Mouse (Mus musculus) frontal cortex, postnatal 36 days (tissue): ENCODE data around the gene Proser2.
"Not testable (repeated sequence)": the region's sequence is repeated elsewhere in the genome, so short reads cannot be mapped to it uniquely, and the experiment has no call there.

Experiments used
- DNase-seq, 2 experiments: peaks; one replicate each; pipeline ENCODE4 v3.0.0; 2022; ENCODE audit warnings: low spot score in 2 of 2

The Proser2 gene

DNA sequence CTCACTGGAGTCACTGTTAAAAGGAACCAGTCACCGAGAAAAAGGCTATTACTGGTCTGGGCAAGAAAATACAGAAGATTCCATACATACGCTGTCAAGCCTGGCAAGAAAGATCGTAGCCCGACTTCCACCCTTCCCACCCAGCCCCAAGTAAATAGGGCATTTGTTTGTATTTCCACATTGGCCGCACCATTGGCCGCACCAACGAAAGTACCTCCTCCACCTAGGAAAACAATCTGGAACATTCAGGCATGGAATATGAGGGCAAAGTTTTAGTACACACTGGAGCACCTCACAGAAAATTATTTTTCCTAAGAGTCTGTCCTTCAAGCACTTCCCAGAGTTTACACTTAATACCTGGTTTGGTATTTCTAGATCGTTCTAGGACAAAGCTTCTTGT is 1.1 kb downstream of the Proser2 start:
- DNase-seq, result no peak

DNA sequence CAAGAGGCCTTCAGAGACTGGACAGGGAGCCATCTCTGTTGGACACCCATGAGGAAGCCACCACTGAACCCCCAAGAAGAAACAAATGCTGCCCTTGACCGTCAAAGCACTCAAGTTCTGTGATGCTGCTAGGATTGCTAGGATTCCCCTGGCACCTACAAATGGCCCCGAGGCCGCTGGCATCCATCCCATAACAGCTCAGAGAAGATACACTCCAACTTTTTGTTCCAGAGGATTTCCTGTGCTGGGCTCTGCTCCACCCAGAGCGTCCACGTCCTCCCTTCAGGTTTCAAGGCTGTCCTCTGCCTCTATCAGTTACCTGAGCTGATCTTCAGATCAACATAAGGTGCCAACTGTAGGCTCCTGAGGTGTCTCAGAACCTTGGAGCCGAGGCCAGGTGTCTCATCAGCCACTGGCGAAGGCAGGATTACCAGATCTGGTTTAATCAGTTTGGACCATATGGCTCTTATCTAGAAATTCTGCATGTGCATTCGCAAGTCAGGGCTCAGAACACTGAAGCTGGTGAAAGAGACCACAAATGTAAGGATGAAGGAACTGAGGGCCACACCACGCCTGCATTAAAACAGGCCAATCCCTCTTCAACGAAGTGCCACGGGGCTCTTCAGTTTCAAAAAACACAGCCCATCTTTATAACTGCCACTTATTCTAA is 1.7 kb downstream of the Proser2 start:
- no peak for DNase-seq

DNA sequence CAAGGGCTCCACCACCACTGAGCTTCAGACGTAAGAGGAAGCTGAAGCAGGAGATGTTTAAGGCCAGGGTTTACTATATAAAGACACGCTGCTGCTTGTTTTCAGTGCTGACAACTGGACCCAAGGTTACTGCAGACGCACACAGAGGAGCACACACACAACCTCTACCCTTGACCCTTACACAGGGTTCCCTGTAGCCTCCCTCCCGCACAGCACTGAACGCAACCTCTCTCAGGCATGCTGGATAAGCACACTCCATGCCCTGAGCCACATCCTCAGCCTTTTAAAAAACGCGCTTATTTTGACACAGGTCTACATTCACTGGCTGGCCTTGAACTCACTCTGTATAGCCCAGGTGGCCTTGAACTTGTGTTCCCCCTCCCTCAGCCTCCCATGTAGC is 7.0 kb downstream of the Proser2 start:
- no peak for DNase-seq

DNA sequence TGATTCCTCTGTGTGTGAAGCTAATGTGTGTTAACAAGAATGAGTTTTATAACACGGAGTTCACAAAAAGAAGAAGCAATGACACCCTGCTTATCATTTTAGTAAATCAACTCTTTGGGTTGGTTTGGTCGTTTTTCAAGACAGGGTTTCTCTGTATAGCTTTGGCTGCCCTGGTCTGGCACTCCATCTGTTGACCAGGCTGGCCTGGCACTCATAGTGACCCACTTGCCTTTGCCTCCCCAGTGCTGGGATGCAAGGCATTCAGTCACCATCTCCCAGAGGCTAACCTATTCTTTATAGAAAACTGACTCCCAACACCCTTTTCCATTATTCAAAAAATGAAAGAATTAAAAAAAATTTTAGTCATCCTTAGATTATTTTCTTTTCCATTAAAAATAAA is 8.9 kb downstream of the Proser2 start:
- no peak for DNase-seq

DNA sequence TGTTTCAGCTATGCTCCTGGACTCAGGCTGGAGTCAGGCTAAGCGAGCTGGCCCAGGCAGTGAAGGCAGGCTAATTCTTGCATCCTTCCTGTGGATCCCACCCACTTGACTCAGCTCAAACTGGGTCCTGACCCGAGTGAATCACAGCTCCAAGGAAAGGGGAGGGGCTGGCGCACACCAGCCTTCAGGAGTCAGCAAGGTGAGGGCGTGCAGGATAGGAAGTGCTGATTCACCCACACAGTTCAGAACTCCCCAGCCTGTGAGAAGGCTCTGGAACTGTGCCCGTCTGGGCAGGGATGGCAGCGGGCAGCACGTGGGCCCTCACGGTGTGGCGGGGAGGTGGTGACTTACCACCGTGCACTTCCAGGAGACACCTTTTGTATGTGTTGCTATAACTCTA is 11.8 kb downstream of the Proser2 start:
- peak in 1 of 2 experiments; percentile 17 for DNase-seq

DNA sequence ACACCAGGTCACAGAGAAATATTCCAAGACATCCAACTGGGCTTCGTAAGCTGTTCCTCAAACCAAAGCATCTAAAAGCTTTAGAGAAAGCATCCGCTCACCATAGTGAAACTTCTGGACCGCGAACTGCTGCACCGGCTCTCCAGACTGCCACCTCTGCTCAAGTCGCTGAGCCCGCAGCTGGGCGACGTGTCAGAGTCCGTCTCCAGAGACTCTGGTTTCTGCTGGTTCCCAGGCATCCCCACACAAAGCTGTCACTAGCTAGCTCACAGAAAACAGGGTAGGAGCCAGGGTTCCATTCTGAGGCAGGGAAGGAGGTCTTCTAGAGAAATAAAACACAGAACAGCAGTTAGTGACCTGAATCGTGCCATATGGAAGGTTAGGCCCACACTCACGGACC is 16.2 kb downstream of the Proser2 start:
- DNase-seq, result no peak

DNA sequence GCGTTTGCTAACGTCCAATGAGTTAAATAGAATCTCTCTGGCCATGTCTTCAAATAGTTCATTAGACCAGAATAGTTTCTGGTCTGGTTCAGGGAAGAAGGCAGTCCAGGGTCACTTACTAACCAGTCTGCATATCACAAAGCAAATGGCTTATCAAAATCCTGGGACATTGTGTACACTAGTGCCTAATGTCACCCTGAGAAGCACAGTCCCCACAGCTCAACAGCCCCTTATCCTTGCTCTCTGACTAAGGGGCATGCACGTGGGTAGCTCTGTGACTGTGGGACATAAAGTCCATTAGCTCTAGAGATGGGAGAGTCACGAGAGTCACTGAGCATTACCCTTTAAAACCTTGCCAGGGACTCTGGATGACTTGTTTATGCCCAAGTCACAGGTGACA is 17.4 kb downstream of the Proser2 start:
- no peak for DNase-seq

DNA sequence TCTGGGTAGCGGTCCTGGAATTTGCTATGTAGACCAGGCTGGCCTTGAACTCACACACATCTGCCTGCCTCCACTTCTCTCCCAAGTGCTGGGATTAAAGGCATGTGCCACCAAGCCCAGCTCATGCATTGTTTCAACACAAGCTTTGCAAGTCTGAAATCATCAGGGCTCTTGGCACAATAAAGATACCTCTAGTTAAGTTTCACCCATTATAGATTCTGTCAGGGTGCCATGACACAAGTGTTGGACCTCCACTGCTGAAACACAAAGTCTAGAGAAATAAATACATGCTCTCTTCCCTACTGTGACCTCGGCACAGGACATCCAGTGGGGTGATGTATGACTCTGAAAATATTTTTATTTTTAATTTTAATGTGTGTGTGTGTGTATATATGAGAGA is 24.6 kb downstream of the Proser2 start:
- no peak for DNase-seq

DNA sequence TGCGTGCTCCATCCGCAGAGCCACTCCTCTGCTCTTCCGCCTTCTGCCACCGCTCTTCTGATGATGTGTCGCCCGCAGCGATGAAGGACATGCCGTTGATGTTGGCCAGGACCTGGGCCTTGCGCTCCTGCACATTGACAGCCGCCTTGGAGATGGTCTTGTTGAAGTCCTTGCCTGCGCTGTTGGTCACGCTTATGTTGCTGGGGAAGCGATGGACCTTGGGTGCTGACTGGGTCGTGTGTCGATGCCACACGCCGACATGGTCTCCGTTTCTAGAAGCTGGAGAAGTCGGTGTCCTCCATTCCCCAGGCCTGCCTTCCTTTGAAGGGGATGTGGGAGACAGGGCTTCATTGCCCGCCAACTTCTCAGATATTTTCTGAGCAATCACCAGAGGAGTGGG is 29.3 kb downstream of the Proser2 start:
- no peak for DNase-seq

DNA sequence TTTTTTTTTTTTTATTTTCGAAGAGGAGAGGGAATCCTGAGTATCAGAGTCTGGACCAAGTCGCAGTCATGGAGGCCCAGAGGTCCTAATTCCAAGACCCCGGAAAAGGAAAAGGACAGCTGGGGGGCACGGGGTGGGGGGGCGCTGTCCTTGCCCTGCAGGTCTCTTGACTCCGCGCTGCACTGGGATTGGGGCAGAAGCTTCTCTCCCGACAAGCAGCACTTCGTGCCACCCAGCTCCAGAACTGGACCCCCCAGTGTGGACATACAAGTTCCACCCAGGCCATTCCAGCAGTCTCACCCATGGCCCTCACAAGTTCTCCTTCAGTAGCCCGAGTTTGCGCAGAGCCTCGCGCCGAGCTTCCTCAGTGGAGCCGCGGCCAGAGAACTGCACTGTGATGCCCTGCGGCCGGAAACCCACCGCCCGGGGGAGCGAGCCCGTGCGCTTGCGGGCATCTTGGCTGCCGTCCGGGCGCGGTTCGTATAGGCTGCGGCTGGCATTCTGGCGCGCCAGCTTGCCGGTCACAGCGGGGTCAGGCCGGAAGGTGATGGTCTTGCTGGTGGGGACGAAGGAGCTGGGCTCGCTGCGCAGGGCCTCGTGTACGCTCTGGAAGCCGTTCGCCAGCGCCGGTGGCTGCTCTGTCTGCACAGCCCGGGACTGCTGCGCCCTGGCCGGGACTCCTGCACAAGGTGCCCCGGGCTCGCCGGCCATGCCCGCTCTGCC is 29.8 kb downstream of the Proser2 start:
- DNase-seq, result no peak

DNA sequence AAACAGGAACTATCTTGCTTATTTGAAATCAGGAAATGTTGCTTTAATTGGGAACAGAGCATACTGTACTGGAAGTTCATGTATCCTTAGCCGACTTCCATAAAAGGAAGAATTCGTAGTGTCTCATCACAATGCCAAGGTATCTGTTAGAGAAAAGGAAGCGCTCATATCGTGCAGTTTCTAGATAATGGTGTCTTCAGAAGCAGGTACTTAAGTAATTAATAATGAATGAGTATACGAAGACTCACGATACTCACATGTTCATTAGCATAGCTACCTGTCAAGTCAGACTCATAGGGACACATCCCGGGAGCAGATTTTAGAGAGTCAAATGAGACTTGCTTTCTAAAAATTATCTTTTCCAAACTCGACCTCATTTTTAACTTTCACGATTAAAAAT is 30.6 kb downstream of the Proser2 start:
- DNase-seq, result no peak

DNA sequence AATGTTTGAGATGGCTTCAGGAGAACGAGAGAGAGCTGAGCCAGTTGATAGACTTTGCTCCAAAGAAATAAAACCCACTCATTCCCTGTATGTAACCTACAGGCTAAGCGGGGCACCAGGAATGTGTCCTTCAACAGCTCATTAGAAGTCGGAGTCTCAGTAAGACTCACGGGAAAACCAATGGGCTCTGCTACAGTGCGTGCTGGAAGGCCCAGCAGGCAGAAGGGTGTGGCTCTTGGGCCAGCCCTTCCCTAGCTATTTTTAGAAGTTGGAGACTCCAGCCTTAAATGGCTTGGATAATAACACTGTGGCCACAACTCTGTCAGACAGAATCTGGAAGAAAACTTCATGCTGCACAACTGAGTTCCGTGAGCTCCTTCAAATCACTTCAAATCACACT is 31.1 kb downstream of the Proser2 start:
- DNase-seq, result no peak

DNA sequence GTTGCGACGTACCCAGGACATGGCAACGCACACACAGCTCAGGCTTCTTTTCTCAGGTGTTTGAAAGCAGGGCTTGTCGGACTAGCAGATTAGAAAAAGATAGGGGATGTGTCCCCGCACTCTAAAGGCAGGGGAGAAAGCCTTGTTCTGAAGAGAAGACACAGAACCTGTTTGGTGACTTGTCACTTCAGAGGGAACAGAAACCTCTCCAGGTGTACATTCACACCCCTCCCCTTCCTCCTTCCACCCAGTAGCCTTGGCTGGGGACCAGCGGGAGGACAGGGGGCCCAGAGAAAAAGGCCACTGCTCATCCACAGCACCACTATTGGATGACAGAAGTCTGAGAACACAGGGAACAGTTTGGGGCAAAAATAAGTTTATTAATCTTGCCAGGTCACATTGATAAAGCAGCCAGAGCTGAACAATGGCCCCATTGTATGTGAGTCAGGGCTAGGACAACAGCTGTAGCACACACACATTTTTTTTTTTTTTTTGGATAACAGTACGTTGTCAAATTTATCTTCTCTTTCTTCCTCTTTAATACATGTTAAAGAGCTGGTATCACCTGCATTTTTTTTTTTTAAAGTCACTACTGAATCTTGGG is 32.8 kb downstream of the Proser2 start:
- no peak for DNase-seq

DNA sequence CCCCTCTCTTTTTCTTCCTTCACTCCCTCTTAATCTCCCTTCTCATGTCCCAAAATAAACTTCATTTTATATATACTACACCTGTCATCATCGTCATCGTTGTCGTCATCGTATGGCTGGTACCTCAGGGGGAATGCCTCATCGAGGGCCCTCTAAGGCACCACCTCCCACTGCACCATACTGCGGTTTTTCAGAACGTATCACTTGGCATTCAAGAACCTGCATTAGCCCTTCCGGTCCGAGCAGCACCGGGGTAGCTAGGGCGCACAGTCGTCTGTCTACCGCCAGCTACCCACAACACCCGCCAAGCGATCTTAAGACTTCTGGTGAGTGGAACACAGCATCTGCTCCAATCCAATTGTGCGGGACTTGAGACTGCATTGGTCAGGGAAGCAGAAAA is 40.1 kb downstream of the Proser2 start:
- DNase-seq, result not testable (repeated sequence)

DNA sequence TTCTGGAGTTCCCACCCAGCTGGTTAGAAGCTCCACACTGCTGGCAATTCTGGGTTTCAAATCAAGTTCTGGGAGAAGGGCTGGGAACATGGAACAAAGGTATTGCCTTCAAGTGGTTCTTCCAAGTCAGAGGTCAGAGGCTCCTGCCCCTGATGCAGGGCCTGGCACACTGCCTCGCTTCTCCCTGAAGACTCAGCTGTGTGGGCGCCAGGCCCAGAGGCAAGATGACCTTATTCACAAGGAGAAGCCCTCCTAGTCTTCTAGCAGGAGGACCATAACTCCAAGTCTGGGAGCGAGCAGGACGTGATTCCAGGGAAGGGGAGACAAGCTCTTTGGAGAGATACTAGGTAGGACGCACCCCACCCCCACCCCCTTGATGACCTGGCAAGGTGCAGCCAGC is 42.9 kb downstream of the Proser2 start:
- no peak for DNase-seq

DNA sequence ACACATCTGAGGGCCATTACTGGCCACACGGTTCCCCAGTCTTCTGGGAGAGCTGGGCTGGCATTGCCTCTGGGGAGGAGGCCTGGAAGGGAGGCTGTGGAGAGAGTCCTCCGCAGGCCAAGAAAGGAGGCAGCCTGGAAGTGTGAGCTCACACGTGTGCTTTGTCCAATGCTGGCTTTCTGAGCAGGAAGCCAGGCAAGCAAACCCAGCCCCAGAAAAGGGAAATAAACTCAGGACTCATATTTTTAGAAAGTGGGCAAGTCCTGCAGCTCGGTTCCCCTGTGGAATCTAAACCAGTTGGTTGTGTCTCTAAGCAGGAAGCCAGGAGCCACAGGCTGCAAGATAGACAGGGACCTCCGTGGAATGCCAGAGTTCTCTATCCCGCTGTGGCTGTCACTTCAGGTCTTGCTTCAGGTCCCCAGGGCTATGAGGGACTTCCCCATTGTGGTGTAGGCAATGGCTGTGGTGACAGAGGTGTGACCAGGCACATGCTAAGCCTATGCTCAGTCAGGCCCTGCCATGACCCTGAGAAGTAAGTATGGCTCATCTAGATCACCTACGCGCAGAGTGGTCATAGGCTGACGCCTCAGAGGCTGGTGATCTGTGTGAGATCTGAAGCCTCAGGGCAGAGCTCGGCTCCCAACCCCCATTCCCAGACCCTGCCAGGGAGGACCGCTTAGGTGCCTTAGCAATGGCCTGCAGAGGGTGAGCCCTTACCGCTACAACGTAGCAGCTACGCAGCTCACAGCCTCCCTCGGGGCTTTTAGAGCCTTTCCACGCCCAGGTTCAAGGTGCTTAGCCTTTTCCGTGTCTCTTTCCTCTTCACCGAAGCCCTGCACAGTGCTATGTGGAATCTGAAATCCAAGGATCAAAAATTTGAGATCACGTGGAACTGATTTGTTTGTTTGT is 44.1 kb downstream of the Proser2 start:
- no peak for DNase-seq

DNA sequence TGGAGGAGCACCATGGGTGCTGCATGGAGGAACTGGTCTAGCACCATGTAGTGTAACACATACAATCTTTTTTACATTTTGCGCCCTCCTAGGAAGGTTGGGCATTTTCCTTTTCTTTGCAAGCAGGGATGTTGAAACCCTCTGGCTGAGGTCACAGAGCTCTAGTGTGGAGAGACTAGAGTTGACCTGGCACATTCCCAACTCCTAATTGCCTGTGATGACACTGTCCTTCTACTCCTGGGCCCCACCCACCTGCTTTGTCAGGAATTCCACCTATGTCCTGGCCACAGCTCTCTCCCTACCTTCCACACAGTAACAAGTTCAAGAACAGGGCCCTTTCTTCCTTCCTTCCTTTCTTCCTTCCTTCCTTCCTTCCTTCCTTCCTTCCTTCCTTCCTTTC is 46.3 kb downstream of the Proser2 start:
- no peak for DNase-seq

DNA sequence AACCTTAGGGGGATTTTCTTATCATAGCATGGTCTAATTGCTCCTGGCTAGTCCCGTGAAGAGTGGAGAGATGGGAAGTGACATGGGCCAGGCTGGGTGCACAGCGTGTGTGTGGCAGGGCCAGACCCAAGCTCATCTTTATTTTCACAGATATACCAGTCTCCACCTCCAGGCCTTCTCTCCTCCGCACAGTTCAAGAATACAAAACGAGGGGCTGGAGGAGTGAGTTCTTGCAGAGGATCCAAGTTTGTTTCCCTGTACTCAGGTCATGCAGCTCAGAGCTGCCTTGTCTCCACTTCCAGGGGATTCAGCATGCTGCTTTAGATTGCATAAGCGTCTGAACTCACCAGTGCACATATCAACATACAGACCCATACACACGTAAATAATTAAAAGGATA is 47.4 kb downstream of the Proser2 start:
- DNase-seq, result no peak

DNA sequence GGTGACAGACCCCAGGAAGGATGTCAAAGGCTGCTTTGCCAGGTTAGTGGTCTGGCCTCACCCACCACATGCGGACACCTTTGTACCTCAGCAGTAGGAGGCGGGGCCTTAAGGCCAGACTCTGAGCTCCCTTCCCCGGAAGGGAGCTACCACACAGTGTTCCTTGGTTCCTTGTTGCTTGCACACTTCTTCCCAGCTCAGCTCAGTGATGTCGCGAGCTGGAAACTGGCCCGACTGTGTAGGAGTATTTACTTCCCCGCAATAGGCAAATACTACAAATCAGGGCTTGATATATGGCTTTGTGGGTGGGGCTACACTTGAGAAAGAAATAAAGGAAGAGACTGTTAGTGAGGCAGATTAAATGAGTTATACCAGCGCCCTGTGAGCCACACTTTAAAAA is 48.9 kb downstream of the Proser2 start:
- no peak for DNase-seq

DNA sequence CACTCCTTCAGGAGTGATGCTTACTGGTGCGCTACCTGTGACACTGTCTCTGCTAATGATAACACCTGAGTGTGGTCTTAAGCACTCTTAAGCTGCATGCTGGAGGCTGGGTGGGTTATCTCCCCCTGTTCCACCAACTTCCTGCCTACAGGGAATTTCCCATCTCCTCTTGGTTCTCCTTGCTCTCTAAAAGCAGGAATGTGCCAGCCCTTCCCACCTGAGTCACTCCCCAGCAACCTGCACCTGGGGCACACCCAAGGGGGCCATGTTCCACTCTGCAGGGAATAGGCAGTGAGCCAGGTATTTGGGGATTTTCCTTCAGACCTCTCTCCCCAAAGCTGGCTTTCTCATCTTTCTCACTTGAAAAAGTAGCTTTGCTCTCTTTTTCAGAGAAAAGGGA is 50.0 kb downstream of the Proser2 start:
- no peak for DNase-seq

DNA sequence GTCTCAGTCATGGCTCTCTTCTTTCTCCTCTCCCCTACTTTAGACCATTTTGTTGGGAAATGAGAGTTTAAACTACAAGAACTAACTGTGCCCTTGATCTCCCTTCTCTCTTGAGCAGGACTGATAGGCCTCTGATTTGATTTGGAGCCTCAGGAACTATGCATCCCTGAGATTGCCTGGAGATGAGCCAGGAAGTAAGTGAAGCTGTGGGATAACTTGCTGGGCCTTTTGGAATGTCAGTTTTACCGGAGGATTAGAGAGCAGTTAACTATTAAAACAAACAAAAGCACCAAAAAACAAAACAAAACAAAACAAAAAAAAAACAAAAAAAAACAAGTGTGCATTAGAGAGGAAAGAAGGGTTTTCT is 54.5 kb downstream of the Proser2 start:
- DNase-seq, result no peak

DNA sequence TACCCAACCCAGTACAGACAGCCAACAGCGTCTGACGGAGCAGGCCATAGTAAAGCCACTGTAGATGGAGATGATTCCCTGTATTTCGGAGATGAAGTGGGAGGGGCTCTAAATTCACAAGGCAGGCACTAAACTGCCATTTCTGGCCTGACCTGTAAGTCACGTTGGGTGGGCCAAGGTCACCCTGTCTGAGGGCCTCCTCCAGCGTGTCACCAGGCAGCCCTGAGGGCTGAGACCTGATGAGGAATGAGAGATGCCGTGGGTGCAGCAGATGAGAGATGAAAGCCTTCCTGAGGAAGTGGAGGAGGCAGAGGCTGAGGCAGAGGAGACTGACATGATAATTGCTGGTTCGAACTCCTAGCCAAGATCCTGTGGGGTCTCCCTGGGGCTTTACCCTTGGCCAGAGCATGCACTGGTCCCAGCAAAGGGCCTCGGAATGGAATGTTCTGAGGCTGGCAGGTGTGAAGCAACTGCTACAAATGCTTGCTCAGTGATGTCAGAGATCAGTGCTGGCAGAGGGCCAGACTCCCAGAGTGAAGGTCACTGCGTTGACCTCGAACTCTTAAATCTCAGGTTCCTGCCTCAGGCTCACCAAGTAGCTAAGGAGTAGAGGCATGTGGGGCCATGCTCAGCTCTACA is 55.0 kb downstream of the Proser2 start:
- no peak for DNase-seq
